Mouse (Mus musculus): ENCODE results near the gene D6Ertd527e. TPM values are rescaled to one million over a fixed set of nuclear protein-coding genes. Genes with fewer than 3 reads are reported as not detected.

D6Ertd527e gene
- total RNA-seq, 2 experiments from 2014 or later = not detected

DNA sequence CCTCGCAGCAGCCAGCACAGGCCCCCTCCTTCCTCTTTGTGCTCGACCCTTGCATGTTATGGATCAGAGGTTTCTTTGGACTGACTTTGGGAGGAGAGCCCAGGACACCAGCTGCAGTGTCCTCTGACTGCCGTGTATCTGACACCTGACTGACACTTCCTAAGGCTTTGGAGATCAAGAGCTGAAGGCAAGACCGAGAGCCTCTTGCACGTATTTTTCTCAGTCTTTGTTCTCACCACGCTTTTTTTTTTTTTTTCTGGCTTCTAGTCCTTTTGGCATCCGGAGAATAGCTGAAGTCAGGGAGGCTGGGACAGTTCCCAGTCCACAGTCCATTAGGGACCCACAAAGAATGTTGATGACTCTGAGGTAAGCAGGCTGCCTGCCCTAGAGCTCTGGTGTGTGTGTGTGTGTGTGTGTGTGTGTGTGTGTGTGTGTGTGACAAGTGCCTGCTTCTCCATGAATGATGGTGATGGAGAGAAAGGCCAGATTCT, 2.1 kb upstream of the D6Ertd527e start:
- no peak for ATAC-seq (replicated peaks; ENCODE audit: low FRiP score, poor library complexity, severe bottlenecking)

DNA sequence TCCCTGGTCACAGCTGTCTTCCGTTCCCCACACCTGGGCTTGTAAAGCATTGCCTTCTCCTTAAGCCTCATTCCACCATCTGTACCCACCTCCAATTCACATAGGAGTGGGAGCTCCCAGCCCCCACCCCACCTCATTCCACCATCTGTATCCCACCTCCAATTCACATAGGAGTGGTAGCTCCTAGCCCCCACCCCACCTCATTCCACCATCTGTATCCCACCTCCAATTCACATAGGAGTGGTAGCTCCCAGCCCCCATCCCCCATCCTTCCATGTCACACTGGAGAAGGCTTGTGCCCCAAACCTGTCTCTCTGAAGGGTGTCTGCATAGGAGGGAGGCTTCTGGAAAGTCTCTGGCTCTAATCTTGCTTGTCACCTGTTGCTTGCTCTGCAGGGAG, 1.2 kb upstream of the D6Ertd527e start:
- no peak for ATAC-seq (replicated peaks; ENCODE audit: low FRiP score, poor library complexity, severe bottlenecking)

DNA sequence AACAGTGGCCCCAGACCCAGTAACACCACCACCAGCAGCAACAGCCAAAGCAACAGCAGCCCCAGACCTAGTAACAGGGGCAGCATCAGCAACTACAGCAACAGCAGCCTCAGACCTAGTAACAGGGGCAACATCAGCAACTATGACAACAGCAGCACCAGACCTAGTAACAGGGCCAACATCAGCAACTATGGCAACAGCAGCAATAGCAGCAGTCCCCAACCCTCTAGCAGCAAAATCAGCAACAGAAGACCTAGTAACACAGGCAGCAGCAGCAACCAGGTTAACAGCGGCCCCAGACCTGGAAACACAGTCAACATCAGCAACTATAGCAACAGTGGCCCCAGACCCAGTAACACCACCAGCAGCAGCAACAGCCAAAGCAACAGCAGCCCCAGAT, 6.9 kb downstream of the D6Ertd527e start:
- no peak for ATAC-seq (replicated peaks; ENCODE audit: low FRiP score, poor library complexity, severe bottlenecking)

DNA sequence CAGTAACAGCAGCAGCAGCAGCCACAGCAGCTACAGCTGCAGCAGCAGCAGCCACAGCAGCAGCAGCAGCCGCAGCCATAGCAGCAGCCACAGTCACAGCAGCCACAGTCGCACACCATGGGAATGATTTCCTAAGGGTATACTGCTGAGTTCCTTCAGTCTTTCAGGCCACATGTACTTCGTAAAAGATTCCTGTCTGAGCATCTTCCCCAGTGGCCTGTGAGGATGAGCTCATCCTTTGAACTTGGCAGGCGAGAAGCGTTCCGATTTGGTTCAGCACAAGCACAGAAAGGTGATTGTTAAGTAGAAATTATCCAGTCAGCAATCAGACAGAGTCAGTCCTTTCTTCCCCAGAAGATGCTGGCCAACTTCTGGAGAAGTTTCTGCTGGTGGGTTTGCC, 7.6 kb downstream of the D6Ertd527e start:
- no peak for ATAC-seq (replicated peaks; ENCODE audit: low FRiP score, poor library complexity, severe bottlenecking)

DNA sequence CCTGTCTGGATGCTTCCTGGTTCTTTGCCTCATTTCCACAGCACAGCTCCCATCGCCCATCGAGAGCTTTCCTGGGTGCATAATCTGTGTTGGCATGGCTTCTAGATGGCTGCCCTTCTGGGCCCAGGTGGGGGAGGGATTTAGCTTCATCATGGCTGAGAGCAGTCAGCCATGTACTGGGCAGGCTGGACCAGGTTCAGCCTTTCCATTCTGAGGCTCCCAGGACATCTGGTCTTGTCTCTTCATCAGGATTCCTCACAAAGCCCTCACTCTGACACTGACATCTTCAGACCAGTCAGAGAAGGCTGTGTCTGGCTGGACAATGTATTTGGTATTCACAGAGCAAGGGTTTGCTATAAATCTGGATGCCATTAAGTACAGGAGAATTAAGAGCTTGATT, 11.4 kb downstream of the D6Ertd527e start:
- ATAC-seq (replicated peaks; ENCODE audit: low FRiP score, poor library complexity, severe bottlenecking) = no peak

DNA sequence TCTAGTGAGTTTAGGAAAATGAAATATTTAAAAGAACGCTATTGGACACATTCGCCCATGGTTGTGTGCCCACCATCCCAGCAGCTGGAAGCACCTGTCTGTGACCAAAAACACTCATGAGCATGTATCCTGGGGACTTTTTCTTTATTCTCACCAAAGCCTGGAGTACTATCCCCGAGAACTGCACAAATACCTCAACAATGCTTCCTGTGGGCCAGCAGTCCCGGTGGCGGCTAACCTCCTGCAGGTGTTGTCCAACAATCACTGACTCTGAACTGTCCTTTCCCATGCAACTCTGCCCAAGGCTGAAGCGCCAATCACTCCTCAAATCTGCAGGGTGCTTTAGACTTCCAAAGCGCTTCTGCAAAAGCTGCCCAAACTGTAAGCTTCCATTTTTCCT, 12.1 kb downstream of the D6Ertd527e start:
- ATAC-seq (replicated peaks; ENCODE audit: low FRiP score, poor library complexity, severe bottlenecking) = no peak

DNA sequence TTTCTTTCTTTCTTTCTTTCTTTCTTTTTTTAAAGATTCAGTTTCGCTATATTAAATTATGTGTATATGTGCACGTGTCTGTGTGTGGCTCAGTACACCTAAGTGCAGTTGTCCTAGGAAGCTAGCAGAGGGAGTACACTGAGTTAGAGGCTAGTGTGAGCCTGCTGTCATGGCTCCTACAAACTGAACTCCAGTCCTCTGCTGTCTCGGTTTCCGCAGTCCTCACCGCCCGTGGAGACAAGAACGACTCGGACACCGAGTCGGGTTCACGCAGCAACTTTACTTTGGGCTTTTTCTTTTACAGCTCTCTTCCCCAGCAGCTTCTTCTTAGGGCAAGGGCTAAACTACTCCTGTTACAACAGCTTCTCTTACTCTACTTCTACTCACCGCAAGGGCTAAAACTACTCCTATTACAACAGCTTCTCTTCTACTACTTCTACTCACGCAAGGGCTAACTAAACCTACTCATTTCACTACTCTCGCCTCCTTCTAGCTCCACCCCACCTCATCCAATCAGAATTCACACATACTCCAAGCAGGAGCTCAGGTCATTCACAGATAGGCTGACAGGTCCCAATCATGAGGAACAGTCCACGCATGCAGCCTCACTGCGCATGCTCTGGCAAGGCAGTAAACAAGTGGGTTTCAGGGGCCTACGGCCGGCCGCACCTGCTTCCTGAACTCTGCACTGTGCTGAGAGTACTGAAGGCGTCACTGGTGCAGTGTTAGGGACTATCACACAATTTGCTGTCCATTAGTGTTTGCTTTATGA, 14.7 kb downstream of the D6Ertd527e start:
- ATAC-seq (replicated peaks; ENCODE audit: low FRiP score, poor library complexity, severe bottlenecking) = no peak

DNA sequence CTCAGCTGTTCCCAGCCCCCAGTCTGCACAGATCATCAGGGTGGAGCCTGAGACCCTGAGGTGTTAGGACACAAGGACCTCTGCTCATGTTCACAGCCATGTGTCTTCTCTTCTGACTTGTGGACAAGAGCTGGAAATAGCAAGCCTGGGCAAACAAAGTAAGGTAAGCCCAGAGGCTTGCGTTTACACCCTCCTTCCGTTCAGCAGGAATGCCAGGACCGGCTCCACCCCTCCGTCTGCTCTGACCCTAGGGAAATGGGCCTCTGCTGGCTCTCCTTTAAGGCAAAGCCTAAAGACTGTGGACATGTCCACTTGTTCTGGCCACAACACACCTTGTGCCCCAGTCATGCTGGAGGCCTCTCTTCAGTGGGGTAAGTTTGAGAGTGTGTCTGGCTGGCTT, 15.4 kb downstream of the D6Ertd527e start:
- no peak for ATAC-seq (replicated peaks; ENCODE audit: low FRiP score, poor library complexity, severe bottlenecking)

DNA sequence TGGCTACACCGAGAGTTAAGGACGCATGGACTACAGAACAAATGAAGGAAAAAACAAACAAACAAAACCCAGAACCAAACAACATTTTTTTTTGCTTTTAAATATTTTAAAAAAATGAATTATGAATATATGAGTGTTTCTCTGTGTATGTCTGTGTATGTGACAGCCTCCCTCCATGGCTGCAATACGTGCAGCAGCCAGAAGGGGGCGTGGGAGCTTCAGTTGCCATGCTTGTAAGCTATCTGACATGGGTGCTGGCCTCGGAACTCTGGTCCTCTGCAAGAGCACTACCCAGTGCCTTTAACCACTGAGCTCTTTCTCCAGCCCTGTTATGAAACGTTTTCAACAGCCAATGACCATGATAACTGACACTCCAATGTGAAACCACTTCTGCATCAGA, 16.1 kb downstream of the D6Ertd527e start:
- no peak for ATAC-seq (replicated peaks; ENCODE audit: low FRiP score, poor library complexity, severe bottlenecking)

DNA sequence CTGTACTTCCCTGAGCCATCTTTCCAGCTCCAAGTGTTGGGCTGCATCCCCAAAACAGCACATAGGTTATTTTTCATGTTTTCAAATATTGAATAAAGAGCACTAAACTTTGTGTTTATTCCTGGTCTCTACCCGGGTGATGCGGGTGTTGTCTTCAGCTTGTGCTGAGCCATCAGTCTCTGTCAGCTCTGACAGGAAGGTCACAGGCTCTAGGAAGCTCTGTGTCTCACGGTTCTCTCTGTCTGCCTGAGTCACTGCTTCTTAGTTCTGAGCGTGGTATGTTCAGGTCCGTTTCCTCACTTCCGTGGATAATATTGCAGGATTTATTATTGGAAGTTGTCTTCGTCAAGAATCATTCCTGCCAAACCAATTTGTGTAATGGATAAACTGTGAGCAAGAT, 17.4 kb downstream of the D6Ertd527e start:
- ATAC-seq (replicated peaks; ENCODE audit: low FRiP score, poor library complexity, severe bottlenecking) = no peak

DNA sequence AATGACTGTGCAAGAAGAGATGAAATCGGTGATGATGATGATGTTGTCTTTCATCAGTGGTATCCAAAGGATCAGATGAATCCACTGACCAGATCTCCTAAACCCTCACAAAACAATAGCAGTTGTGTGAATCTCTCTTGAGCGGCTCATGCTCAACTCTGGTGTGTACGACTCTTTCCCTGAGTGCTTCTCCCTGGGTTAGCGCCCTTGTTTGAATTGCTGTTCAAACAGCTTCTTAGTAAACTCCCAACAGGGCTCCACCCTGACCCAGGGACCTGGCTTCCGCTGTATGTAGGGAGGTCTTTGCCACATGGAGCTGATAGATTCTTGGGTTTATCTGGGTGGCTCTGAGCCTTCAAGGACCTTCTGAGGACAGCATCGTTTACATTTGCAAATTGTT, 18.9 kb downstream of the D6Ertd527e start:
- no peak for ATAC-seq (replicated peaks; ENCODE audit: low FRiP score, poor library complexity, severe bottlenecking)

DNA sequence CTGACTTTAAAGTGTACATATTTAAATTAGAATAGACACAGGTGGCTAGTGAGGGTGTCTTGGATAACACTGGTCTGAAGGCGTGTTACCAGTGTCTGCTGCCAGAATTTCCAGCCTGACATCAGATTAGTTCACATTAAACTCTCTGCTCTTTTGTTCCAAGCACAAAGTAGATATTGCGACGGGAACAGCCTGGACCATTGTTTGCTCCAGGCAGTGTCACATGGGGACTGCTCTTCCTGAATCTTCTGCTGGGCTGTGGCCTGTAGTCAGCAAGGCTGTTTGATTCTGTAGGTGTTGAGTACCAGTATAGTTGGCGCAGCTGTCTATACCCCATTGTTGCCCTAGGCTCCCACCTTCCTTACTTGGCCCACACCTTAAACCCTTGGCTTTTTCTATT, 19.4 kb downstream of the D6Ertd527e start:
- no peak for ATAC-seq (replicated peaks; ENCODE audit: low FRiP score, poor library complexity, severe bottlenecking)

DNA sequence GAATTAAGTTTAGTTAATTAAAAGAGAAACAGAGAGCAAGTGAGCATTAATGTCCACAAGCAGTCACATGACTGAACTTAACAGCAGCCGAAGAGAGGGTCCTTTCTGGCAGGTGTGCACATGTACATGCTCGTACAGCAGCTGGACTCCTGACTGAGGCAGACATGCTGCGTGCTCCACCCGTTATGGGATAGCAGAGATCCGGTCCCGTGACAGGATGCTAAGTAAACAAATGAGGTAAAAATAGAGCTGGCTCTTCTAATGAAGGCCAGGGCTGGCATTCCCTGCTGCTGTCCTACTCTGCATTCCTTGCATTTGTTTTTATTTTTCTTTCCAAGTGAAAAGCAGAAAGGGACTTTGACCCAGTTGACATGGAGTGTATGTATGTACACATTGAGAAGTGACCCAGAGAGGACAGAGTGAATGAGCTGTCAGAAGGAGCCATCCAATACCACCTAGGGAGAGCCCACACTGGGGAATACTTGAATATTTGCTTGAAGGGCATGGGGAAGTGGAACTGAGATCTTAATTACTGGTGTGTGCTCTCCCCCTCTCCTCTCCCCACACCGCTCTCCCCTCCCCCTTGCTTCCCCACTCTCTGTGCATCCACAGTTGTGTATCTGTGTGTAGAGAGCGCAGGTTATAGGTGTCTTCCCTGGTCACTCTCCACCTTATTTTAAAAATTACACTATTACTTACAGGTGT, 22.7 kb downstream of the D6Ertd527e start:
- no peak for ATAC-seq (replicated peaks; ENCODE audit: low FRiP score, poor library complexity, severe bottlenecking)

DNA sequence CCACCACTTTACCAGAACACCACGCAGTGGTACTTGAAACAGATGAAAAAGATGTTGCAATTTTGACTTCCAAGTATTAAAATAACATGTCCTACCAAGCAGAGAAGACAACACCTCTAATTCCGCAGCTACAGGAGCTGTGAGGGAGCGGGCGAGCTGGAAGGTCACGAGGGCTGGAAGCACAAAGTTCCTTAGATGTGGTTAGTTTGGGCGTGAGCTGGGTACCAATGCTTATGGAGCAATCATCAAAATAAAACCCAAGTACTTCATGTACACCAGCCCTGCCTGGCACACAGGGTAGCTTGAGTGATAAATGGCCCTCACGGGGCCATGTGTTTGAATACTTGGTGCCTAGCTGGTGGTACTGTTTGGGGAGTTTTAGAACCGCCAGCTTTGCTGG, 25.3 kb downstream of the D6Ertd527e start:
- no peak for ATAC-seq (replicated peaks; ENCODE audit: low FRiP score, poor library complexity, severe bottlenecking)

DNA sequence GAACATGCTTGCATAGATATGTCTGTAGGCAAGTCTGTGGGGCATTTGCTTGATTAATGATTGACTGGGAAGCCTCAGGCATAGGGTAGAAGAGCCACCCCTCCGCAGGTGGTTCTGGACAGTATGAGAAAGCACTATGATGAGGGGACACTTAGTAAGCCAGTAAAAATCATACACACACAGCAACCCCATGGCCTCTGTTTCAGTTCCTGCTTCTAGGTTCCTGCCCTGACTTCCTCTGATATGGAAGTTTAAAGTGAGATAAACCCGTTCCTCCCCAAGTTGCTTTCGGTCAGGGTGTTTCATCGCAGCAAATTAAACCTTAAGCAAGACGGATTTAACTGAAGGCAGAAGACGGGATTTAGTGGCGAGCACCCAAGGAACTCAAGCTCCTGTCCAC, 26.1 kb downstream of the D6Ertd527e start:
- ATAC-seq (replicated peaks; ENCODE audit: low FRiP score, poor library complexity, severe bottlenecking) = no peak

DNA sequence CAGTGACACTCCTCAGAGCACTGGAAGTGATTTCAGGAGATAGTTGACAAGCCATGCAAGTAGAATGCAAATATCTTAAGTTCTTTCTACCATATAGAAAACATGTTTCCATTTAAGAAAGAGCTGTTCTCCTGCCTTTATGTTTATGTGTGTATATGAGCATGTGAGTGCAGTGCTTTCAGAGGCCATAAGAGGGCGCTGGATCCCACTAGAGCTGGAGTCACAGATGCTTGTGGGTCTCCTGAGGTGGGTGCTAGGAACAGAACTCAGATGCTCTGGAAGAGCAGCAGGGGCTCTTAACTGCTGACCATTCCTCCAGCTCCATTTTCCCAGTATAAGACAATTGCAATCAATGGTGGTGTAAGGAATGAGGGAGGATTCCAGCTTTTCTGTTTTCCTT, 26.5 kb downstream of the D6Ertd527e start:
- ATAC-seq (replicated peaks; ENCODE audit: low FRiP score, poor library complexity, severe bottlenecking) = no peak

DNA sequence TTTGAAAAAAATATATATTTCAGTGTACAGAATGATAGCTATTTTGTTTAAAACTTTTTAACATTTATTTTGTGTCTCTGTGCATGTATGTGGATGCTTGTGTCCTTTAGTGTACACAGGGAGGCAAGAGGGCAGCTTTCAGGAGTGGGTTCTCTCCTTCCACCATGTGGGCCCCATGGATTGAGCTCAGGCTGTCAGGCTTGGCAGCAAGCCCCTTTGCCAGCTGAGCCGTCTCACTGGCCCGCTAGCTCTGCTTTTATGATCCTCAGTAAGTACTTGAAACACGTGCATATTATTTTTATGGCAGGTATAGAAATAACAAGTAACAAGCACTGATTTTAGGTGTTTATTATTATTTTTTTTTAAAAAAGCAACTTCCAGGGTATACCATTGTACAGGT, 29.0 kb downstream of the D6Ertd527e start:
- ATAC-seq (replicated peaks; ENCODE audit: low FRiP score, poor library complexity, severe bottlenecking) = no peak

DNA sequence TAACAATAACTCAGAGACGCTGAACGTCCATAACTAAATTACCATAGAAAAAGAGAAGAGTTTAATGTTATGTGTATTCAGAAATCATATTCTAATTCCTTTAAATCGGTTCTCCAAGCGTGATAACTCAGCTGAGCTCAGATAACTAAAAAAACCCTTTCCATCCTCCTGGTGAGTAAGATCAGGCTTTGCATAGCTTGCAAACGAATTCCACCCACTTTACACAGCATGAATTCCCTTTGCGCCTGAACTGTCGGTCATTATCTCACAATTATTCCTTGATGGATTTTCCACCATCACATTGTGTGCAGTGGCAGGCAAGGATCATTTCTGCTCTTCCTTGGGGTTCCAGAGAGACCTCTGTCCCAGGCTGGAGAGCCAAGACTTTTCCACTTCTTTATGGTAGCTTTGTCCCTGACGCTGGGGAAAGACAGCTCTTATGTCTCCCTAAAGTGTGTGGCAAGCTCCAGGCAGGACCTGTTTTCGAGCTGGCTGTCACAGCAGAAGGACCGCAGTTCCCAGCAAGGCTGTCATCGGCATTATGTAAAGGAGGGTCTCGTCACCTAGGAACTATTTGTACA, 29.5 kb downstream of the D6Ertd527e start:
- ATAC-seq (replicated peaks; ENCODE audit: low FRiP score, poor library complexity, severe bottlenecking) = no peak

DNA sequence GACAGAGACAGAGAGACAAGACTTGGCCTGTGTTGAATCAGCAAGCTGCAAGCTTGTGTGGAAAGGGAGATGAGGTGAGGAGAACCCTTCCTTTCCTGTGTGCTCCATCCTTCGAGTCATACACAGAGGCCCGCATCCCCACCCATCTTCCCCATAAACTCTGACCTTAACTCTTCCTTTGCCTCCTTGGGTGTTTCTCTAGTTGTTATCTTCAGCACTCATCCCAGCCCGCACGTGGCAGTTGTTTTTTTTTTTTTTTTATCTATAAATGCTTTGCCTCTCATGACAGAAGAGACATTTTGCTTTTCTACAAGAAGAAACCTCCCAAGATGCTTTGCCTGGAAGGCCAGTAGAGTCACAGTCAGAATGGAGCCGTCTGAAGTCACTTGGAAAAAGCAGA, 33.9 kb downstream of the D6Ertd527e start:
- ATAC-seq (replicated peaks; ENCODE audit: low FRiP score, poor library complexity, severe bottlenecking) = no peak

DNA sequence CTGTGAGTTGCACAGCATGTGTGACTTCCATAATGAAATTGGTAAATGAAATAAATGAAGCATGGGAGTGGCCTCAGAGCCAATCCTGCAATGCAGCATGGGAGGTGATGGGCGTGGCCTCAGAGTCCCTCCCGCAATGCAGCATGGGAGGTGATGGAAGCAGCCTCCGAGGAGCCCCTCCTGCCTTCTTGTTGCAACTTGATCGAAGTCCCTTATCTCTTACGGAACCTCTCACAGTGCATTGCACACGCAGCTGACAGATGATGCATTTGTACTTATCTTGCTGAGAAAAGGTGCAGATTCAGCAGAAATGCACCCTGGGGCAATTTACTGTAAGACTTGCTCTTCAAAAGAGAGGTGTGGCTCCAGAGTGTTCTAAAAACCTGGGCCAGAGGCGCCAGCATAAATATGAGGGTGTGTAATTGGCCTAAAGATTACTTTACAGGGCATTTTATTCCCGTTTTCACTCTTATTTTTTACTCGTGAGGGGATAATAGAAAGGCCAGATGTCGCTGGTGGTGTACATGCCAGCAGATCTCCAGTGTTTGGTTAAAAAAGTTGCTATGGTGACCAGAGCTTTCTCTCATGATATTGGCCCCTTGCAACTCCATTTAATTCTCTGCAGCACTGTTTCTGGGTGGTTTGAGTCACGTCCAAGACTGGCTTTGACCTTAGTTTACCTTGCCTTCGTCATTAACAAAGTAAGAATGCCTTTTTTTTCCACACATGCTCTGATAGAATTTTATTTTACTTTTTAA, 35.4 kb downstream of the D6Ertd527e start:
- peak; percentile 61; the same call in 1 of the 2 replicates for ATAC-seq (replicated peaks; ENCODE audit: low FRiP score, poor library complexity, severe bottlenecking)

Data from erythroblast, adult 5-6 weeks (primary cell).